ENCODE assay signal across 8 mouse cellular contexts in the genomic region with DNA sequence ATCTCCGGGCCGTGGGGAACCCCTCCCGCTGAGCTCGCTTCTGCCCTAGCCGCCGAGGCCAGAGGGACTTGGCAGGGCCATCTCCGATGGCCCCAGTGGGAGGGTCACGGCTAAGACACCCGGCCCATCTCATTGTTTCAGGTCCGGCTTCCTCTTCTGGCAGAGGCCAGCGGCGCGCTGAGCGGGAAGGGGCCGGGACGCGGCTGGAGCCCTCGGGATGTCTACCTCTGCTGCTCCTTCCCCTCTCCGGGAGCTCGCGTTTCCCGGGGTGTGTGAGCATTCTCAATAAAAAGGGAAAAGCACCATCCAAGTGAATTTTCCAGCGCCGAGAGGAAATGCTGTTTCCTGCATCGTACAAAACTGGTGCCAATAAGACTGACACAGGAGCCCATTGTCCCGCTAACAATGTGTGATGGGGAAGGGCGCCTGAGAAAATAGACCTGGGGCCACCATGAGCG. TPM values are rescaled to one million over a fixed set of nuclear protein-coding genes. Genes with fewer than 3 reads are reported as not detected.
A peak's percentile ranks its signal among the peaks of the same experiment; 100 is the strongest.
DNase-seq lines count a peak whose midpoint lies in the region; ATAC-seq and TF ChIP-seq lines count a peak whose summit lies in the region.

No protein-coding gene starts in this region.

- peak overlapping the region; percentile 73 for H3K4me2 ChIP-seq in heart, embryonic 14.5 days (ENCODE audit: low read length)
- peak overlapping the region; percentile 54 for H3K4me2 ChIP-seq in kidney, embryonic 16.5 days (replicated peaks; ENCODE audit: low read depth, low read length)
- H3K4me2 ChIP-seq in lung, embryonic 16.5 days (ENCODE audit: low read depth, low read length) = peak overlapping the region; percentile 46
- peak overlapping the region; percentile 41 for H3K4me2 ChIP-seq in stomach, embryonic 14.5 days (replicated peaks; ENCODE audit: low read depth, low read length)

- DNase-seq in right cerebral cortex, postnatal 4 days = peak; percentile 19
- no peak for DNase-seq in right cerebral cortex, postnatal 25 days
- DNase-seq in MN1 (ENCODE audit: low spot score) = no peak

- ATAC-seq in heart, embryonic 14.5 days (ENCODE audit: insufficient number of reproducible peaks, insufficient read depth, low FRiP score, low read depth) = peak; percentile 84
- peak; percentile 80 for ATAC-seq in kidney, embryonic 16.5 days (ENCODE audit: low FRiP score, low TSS enrichment)
- peak; percentile 85 for ATAC-seq in lung, embryonic 16.5 days (ENCODE audit: low read depth)
- ATAC-seq in stomach, embryonic 14.5 days (ENCODE audit: insufficient number of reproducible peaks, insufficient read depth, low FRiP score, low read depth) = 0 out of 2 replicates have a peak, but pooled peaks have one; percentile 26

- H3K9me3 ChIP-seq in heart, embryonic 14.5 days (ENCODE audit: control insufficient read depth, low read length) = 0 out of 2 replicates have a peak, but pooled peaks cover 4% of the 10 kb centered on the region
- peaks cover 3% of the 10 kb centered on the region; the same call in 1 of the 2 replicates for H3K9me3 ChIP-seq in kidney, embryonic 16.5 days (ENCODE audit: low read length)
- peaks cover 4% of the 10 kb centered on the region; the same call in 1 of the 2 replicates for H3K9me3 ChIP-seq in lung, embryonic 16.5 days (ENCODE audit: control insufficient read depth, low read length)
- no peaks in the 10 kb centered on the region for H3K9me3 ChIP-seq in stomach, embryonic 14.5 days (ENCODE audit: control insufficient read depth, low read depth, low read length)

- peak overlapping the region; percentile 44 for H3K9ac ChIP-seq in heart, embryonic 14.5 days (ENCODE audit: low read length)
- peak overlapping the region; percentile 53 for H3K9ac ChIP-seq in kidney, embryonic 16.5 days (replicated peaks; ENCODE audit: low read length)
- peak overlapping the region; percentile 16; the same call in 1 of the 2 replicates for H3K9ac ChIP-seq in lung, embryonic 16.5 days (ENCODE audit: low read length)
- H3K9ac ChIP-seq in stomach, embryonic 14.5 days (replicated peaks; ENCODE audit: low read depth, low read length) = no peak overlapping the region

- WGBS in heart, embryonic 14.5 days = 1% methylated on average over 24 of the region's 28 CpGs
- under 1% methylated on average over 26 of the region's 28 CpGs for WGBS in kidney, embryonic 16.5 days
- WGBS in lung, embryonic 16.5 days = under 1% methylated on average over 28 of the region's 28 CpGs
- under 1% methylated on average over 28 of the region's 28 CpGs for WGBS in stomach, embryonic 14.5 days

- no peak overlapping the region for H3K27ac ChIP-seq in embryonic fibroblast, embryonic 13.5 days (ENCODE audit: insufficient read depth, low read length)
- peak overlapping the region; percentile 49 to 69 for H3K27ac ChIP-seq in heart, embryonic 14.5 days (replicated peaks in 1 of 2; ENCODE audit: control insufficient read depth in 1 of 2, insufficient read depth in 1 of 2, low read depth in 2 of 2, low read length in 2 of 2)
- H3K27ac ChIP-seq in kidney, embryonic 16.5 days (ENCODE audit: low read length) = peak overlapping the region; percentile 72; the same call in 1 of the 2 replicates
- H3K27ac ChIP-seq in lung, embryonic 16.5 days (ENCODE audit: low read length) = peak overlapping the region; percentile 55; the same call in 1 of the 2 replicates
- no peak overlapping the region for H3K27ac ChIP-seq in stomach, embryonic 14.5 days (ENCODE audit: low read length)

- H3K4me3 ChIP-seq in embryonic fibroblast, embryonic 13.5 days (ENCODE audit: insufficient read depth, low read length) = peak overlapping the region; percentile 22; the same call in 1 of the 2 replicates
- peak overlapping the region; percentile 28 to 39 for H3K4me3 ChIP-seq in heart, embryonic 14.5 days (ENCODE audit: control insufficient read depth in 1 of 2, insufficient read depth in 1 of 2, low read depth in 1 of 2, low read length in 2 of 2)
- H3K4me3 ChIP-seq in kidney, embryonic 16.5 days (ENCODE audit: low read length) = peak overlapping the region; percentile 34
- peak overlapping the region; percentile 17 for H3K4me3 ChIP-seq in lung, embryonic 16.5 days (ENCODE audit: low read length)
- H3K4me3 ChIP-seq in stomach, embryonic 14.5 days (ENCODE audit: low read depth, low read length) = peak overlapping the region; percentile 10

- TF ChIP-seq CTCF in embryonic fibroblast, embryonic 13.5 days (IDR thresholded peaks at IDR 0.05; ENCODE audit: borderline replicate concordance, insufficient read depth, low read length) = no peak

- no peaks in the 10 kb centered on the region for H3K4me1 ChIP-seq in embryonic fibroblast, embryonic 13.5 days (ENCODE audit: control insufficient read depth, insufficient read depth, low read length)
- H3K4me1 ChIP-seq in heart, embryonic 14.5 days (ENCODE audit: control insufficient read depth in 2 of 2, insufficient read depth in 2 of 2, low read length in 2 of 2) = peaks cover 20 to 22% of the 10 kb centered on the region in 2 experiments
- peaks cover 31% of the 10 kb centered on the region for H3K4me1 ChIP-seq in kidney, embryonic 16.5 days (ENCODE audit: insufficient read depth, low read length)
- H3K4me1 ChIP-seq in lung, embryonic 16.5 days (replicated peaks; ENCODE audit: control insufficient read depth, insufficient read depth, low read length) = peaks cover 22% of the 10 kb centered on the region
- H3K4me1 ChIP-seq in stomach, embryonic 14.5 days (ENCODE audit: control insufficient read depth, insufficient read depth, low read length) = peaks cover 15% of the 10 kb centered on the region

- no peaks in the 10 kb centered on the region for H3K36me3 ChIP-seq in heart, embryonic 14.5 days (ENCODE audit: control insufficient read depth, insufficient read depth, low read length)
- H3K36me3 ChIP-seq in kidney, embryonic 16.5 days (ENCODE audit: insufficient read depth, low read length) = no peaks in the 10 kb centered on the region
- no peaks in the 10 kb centered on the region for H3K36me3 ChIP-seq in lung, embryonic 16.5 days (ENCODE audit: control insufficient read depth, insufficient read depth, low read length)
- no peaks in the 10 kb centered on the region for H3K36me3 ChIP-seq in stomach, embryonic 14.5 days (ENCODE audit: control insufficient read depth, insufficient read depth, low read length)

- no peak for TF ChIP-seq POLR2A in embryonic fibroblast, embryonic 13.5 days (IDR thresholded peaks at IDR 0.05; ENCODE audit: low read depth, low read length)

- peaks cover 8% of the 10 kb centered on the region for H3K27me3 ChIP-seq in heart, embryonic 14.5 days (ENCODE audit: control insufficient read depth, insufficient read depth, low read length)
- H3K27me3 ChIP-seq in kidney, embryonic 16.5 days (ENCODE audit: insufficient read depth, low read length) = peaks cover 39% of the 10 kb centered on the region
- H3K27me3 ChIP-seq in lung, embryonic 16.5 days (ENCODE audit: control insufficient read depth, insufficient read depth, low read depth, low read length) = peaks cover 20% of the 10 kb centered on the region
- no peaks in the 10 kb centered on the region for H3K27me3 ChIP-seq in stomach, embryonic 14.5 days (ENCODE audit: control insufficient read depth, insufficient read depth, low read length)

RNA-seq across cellular contexts. Expression of gene Flt1, which starts 25.9 kb away (rescaled TPM):
- polyA plus RNA-seq in embryonic fibroblast, embryonic 13.5 days (2011; ENCODE audit: insufficient read length, low read depth, missing spikeins) = 38.2 and 41.4 TPM in 2 replicates
- 28.9 and 29.5 TPM in 2 replicates for polyA plus RNA-seq in heart, embryonic 14.5 days (2014; fragmentation: Nextera tagmentation; extraction: Ambion mirVana)
- 19.2 and 19.7 TPM in 2 replicates for polyA plus RNA-seq in kidney, embryonic 16.5 days (2015; fragmentation: Nextera tagmentation; extraction: Ambion mirVana)
- polyA plus RNA-seq in lung, embryonic 16.5 days (2015; fragmentation: Nextera tagmentation; extraction: Ambion mirVana) = 15.6 and 16.7 TPM in 2 replicates
- 11.5 and 13.0 TPM in 2 replicates for polyA plus RNA-seq in stomach, embryonic 14.5 days (2014; fragmentation: Nextera tagmentation; extraction: Ambion mirVana)

Comparison
In these comparisons a context has a peak if more than half of its experiments do, and no peak if none do; other contexts are left out.
1. H3K27ac ChIP-seq: peak in heart, embryonic 14.5 days (2 of 2), kidney, embryonic 16.5 days (single experiment) and lung, embryonic 16.5 days (single experiment); none in embryonic fibroblast, embryonic 13.5 days (single experiment) and stomach, embryonic 14.5 days (single experiment).
2. ATAC-seq: peak in every context shown above with its lines; median percentile 85 in lung, embryonic 16.5 days; 84 in heart, embryonic 14.5 days; 80 in kidney, embryonic 16.5 days; 26 in stomach, embryonic 14.5 days.
3. Peak in every context shown above with its lines, with median percentiles within 50 percentile points of each other: H3K4me3 ChIP-seq and H3K4me2 ChIP-seq.